Mouse (Mus musculus): Measurements from ENCODE around the gene Atp6ap1l. TPM values are rescaled to one million over a fixed set of nuclear protein-coding genes. Genes with fewer than 3 reads are reported as not detected.
"Not testable (repeated sequence)": the region's sequence is repeated elsewhere in the genome, so short reads cannot be mapped to it uniquely, and the experiment has no call there.

The Atp6ap1l gene
- under 1 TPM; 0.49 to 0.69 TPM for total RNA-seq (2021)
- long read RNA-seq, experiment 1, result 0 reads
- long read RNA-seq, experiment 2, result 0 reads

GRCm38 (mm10) chr13:90905176-90905575 lies at the start of gene Atp6ap1l:
Gene Atp6ap1l (minus strand): TSS chr13:90905355.
- intact Hi-C loops (cut with DNase I), result no loop called here
- DNase-seq, result no peak

GRCm38 (mm10) chr13:90939600-90939999 lies 34.4 kb upstream of the Atp6ap1l start:
- intact Hi-C loops (cut with DNase I), result no loop called here
- no peak for DNase-seq

GRCm38 (mm10) chr13:90939192-90939591 lies 34.0 kb upstream of the Atp6ap1l start:
- no peak for DNase-seq
- intact Hi-C loops (cut with DNase I), result no loop called here

- no peak for DNase-seq
- intact Hi-C loops (cut with DNase I), result no loop called here
Observed at GRCm38 (mm10) chr13:90935852-90936251, 30.7 kb upstream of the Atp6ap1l start.

GRCm38 (mm10) chr13:90933256-90933655 lies 28.1 kb upstream of the Atp6ap1l start:
- intact Hi-C loops (cut with DNase I), result loop anchor here (5.0 kb wide), 1 partner anchor 704 kb away; no protein-coding TSS in a partner anchor
- peak in 1 of 2 experiments; percentile 13 for DNase-seq

- intact Hi-C loops (cut with DNase I), result loop anchor here (5.0 kb wide), 1 partner anchor 707 kb away; no protein-coding TSS in a partner anchor
- DNase-seq, result peak; percentile 54 to 80
Observed at GRCm38 (mm10) chr13:90929847-90930246, 24.7 kb upstream of the Atp6ap1l start.

GRCm38 (mm10) chr13:90928266-90928665 lies 23.1 kb upstream of the Atp6ap1l start:
- DNase-seq; intact Hi-C loops (cut with DNase I): not testable (repeated sequence)

GRCm38 (mm10) chr13:90926938-90927633 lies 21.9 kb upstream of the Atp6ap1l start:
- DNase-seq, result no peak
- intact Hi-C loops (cut with DNase I), result no loop called here

- DNase-seq, result no peak
- intact Hi-C loops (cut with DNase I), result no loop called here
Observed at GRCm38 (mm10) chr13:90926125-90926765, 21.1 kb upstream of the Atp6ap1l start.

- DNase-seq, result no peak
- intact Hi-C loops (cut with DNase I), result no loop called here
Observed at GRCm38 (mm10) chr13:90925191-90925590, 20.0 kb upstream of the Atp6ap1l start.

GRCm38 (mm10) chr13:90924072-90924471 lies 18.9 kb upstream of the Atp6ap1l start:
- no peak for DNase-seq
- intact Hi-C loops (cut with DNase I), result no loop called here

- intact Hi-C loops (cut with DNase I); DNase-seq: not testable (repeated sequence)
Observed at GRCm38 (mm10) chr13:90923617-90924016, 18.5 kb upstream of the Atp6ap1l start.

- intact Hi-C loops (cut with DNase I), result no loop called here
Observed at GRCm38 (mm10) chr13:90922751-90923612, 17.8 kb upstream of the Atp6ap1l start, which contains the start of gene Rps23. Gene Rps23 (plus strand): TSS chr13:90922958.

GRCm38 (mm10) chr13:90914721-90915120 lies 9.6 kb upstream of the Atp6ap1l start:
- no peak for DNase-seq
- intact Hi-C loops (cut with DNase I), result no loop called here

More at GRCm38 (mm10) chr13:90922751-90923612, 17.8 kb upstream of the Atp6ap1l start, which contains the start of gene Rps23:
- DNase-seq, result peak; percentile 91 to 92

GRCm38 (mm10) chr13:90913675-90914192 lies 8.6 kb upstream of the Atp6ap1l start:
- intact Hi-C loops (cut with DNase I), result no loop called here
- no peak for DNase-seq

- no peak for DNase-seq
- intact Hi-C loops (cut with DNase I), result no loop called here
Observed at GRCm38 (mm10) chr13:90912760-90913674, 7.9 kb upstream of the Atp6ap1l start.

- DNase-seq, result no peak
- intact Hi-C loops (cut with DNase I), result no loop called here
Observed at GRCm38 (mm10) chr13:90907376-90907775, 2.2 kb upstream of the Atp6ap1l start.

- DNase-seq, result no peak
- intact Hi-C loops (cut with DNase I), result no loop called here
Observed at GRCm38 (mm10) chr13:90896821-90897220, 8.3 kb downstream of the Atp6ap1l start.

- intact Hi-C loops (cut with DNase I), result no loop called here
- no peak for DNase-seq
Observed at GRCm38 (mm10) chr13:90896098-90896497, 9.1 kb downstream of the Atp6ap1l start.
